Mouse (Mus musculus) liver, adult 2 months (tissue): Measurements from ENCODE around the gene Vti1a.

Source experiments
- CTCF ChIP-seq: fragments of 200-500 bp; IDR thresholded peaks from 2 replicates; pipeline ENCODE4 v1.5.1; 2011; ENCODE audit warnings: low read depth, low read length, control low read depth
- POLR2A ChIP-seq: fragments of 200-500 bp; IDR thresholded peaks from 2 replicates; pipeline ENCODE4 v1.6.1; 2011; ENCODE audit warnings: low read length, control low read depth; ENCODE audit not compliant: insufficient read depth; ENCODE audit errors: extremely low read depth

- no peak for TF ChIP-seq CTCF
- TF ChIP-seq POLR2A = no peak
Measured at GRCm38 (mm10) chr19:55421816-55422215, 105.7 kb downstream of the Vti1a start.
